Mouse (Mus musculus) liver, postnatal 0 days (tissue): ENCODE data around the gene Ly6c1. TPM values are rescaled to one million over a fixed set of nuclear protein-coding genes. Genes with fewer than 3 reads are reported as not detected.
"Not testable (repeated sequence)": the region's sequence is repeated elsewhere in the genome, so short reads cannot be mapped to it uniquely, and the experiment has no call there.

Experiments
- ATAC-seq: fragments of 200-750 bp; cut with Nextera tagmentation; 2 replicates; pipeline ENCODE4 v1.8.0; 2017; ENCODE audit warnings: mild to moderate bottlenecking, moderate library complexity
- DNase-seq: peaks from one replicate; pipeline ENCODE4 v3.0.0-alpha.2; 2016
- H3K27ac ChIP-seq: fragments of 300-500 bp; sonication (generic); 2 replicates; pipeline ENCODE4 v1.5.1; 2014; ENCODE audit warnings: antibody characterized with exemption, moderate library complexity, mild to moderate bottlenecking, low read depth
- H3K27me3 ChIP-seq: fragments of 300-500 bp; sonication (generic); 2 replicates; pipeline ENCODE4 v1.6.1; 2014; ENCODE audit warnings: low read length, control low read depth, mixed read lengths; ENCODE audit not compliant: insufficient read depth
- H3K36me3 ChIP-seq: fragments of 300-500 bp; sonication (generic); replicated peaks from 2 replicates; pipeline ENCODE4 v1.6.1; 2014; ENCODE audit warnings: mild to moderate bottlenecking, control low read depth, low read length, moderate library complexity, mixed read lengths; ENCODE audit not compliant: insufficient read depth
- H3K4me1 ChIP-seq: fragments of 300-500 bp; sonication (generic); 2 replicates; pipeline ENCODE4 v1.6.1; 2014; ENCODE audit warnings: antibody characterized with exemption, mild to moderate bottlenecking, control low read depth; ENCODE audit not compliant: insufficient read depth
- H3K4me2 ChIP-seq: fragments of 300-500 bp; sonication (generic); 2 replicates; pipeline ENCODE4 v1.6.1; 2014; ENCODE audit warnings: low read depth, mild to moderate bottlenecking, low read length, moderate library complexity, mixed read lengths
- H3K4me3 ChIP-seq: fragments of 300-500 bp; sonication (generic); 2 replicates; pipeline ENCODE4 v1.5.1; 2014; ENCODE audit warnings: low read depth, low read length
- H3K9ac ChIP-seq: fragments of 300-500 bp; sonication (generic); replicated peaks from 2 replicates; pipeline ENCODE4 v1.6.1; 2014; ENCODE audit warnings: mild to moderate bottlenecking, moderate library complexity
- H3K9me3 ChIP-seq: fragments of 300-500 bp; sonication (generic); 2 replicates; pipeline ENCODE4 v1.6.1; 2016; ENCODE audit warnings: mild to moderate bottlenecking, control low read depth, low read length, mixed read lengths
- CTCF ChIP-seq: sonication (generic); IDR thresholded peaks from 2 replicates; pipeline ENCODE4 v1.5.1; 2016; ENCODE audit warnings: antibody characterized with exemption, low read depth
- EP300 ChIP-seq: IDR thresholded peaks from 2 replicates; pipeline ENCODE4 v1.6.1; 2016; ENCODE audit warnings: antibody characterized with exemption, low read depth, mild to moderate bottlenecking
- WGBS: fragments of 180-500 bp; shearing (Covaris S2); extraction: QIAGEN DNeasy Blood & Tissue Kit; methylation state at CpG from one replicate; pipeline ENCODE4 v1.1.7; 2014; ENCODE audit not compliant: insufficient replicate concordance; 5-methylcytosine and 5-hydroxymethylcytosine counted together
- polyA plus RNA-seq: library from polyadenylated mRNA; unstranded; fragments of >200 nt; fragmentation: Nextera tagmentation; extraction: Ambion mirVana; gene quantifications from 2 replicates; pipeline ENCODE4 v1.2.1, GENCODE M21; 2015

The Ly6c1 gene
- polyA plus RNA-seq: 0.63 and 0.67 TPM in 2 replicates

GRCm38 (mm10) chr15:75048642-75049261 is at the start of gene Ly6c1:
TSS of gene Ly6c1 (minus strand) at chr15:75048830.
- not testable (repeated sequence) for H3K4me2 ChIP-seq, ATAC-seq
- 73% methylated on average over 1 of the region's 1 CpGs for WGBS

DNA sequence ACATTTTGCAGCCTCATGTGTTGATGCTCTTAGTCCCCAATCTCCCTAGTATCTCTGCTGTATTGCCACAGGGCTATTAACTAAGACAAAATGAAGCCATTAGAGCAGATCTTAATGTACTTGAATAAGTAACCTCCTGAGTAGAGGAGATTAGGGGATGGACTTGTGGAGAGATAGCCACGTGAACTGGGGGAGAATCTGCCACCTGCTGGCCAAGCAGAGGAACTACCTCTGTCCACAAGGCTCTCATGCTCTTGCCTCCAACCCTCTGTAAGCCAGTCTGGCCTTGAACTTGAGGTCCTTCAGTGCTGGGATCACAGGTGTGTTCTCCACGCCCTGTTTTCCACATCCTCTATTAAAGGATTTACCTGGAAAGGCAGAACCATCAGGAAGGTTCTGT is 39.4 kb upstream of the Ly6c1 start:
- not testable (repeated sequence) for H3K27ac ChIP-seq, H3K27me3 ChIP-seq, H3K9me3 ChIP-seq, H3K4me3 ChIP-seq, DNase-seq, H3K36me3 ChIP-seq, H3K9ac ChIP-seq, H3K4me1 ChIP-seq, H3K4me2 ChIP-seq, ATAC-seq
- TF ChIP-seq CTCF: peak; percentile 68
- 9% methylated on average over 2 of the region's 2 CpGs for WGBS

More at GRCm38 (mm10) chr15:75048642-75049261, at the start of gene Ly6c1:
- not testable (repeated sequence) for H3K4me3 ChIP-seq, H3K27me3 ChIP-seq, H3K27ac ChIP-seq, DNase-seq, H3K9me3 ChIP-seq, H3K4me1 ChIP-seq, H3K9ac ChIP-seq, H3K36me3 ChIP-seq

- Histone ChIP-seq H3K27me3 (no peaks in the 10 kb centered on the region), H3K36me3 (no peaks in the 10 kb centered on the region), H3K9ac (no peak overlapping the region), H3K4me2 (no peak overlapping the region), H3K4me1 (no peaks in the 10 kb centered on the region), H3K4me3 (no peak overlapping the region), H3K9me3 (no peaks in the 10 kb centered on the region), H3K27ac (no peak overlapping the region)
- WGBS: 67% methylated on average over 4 of the region's 4 CpGs
- TF ChIP-seq CTCF: no peak
- no peak for TF ChIP-seq EP300
- DNase-seq: no peak
- no peak for ATAC-seq
These were observed 21.3 kb upstream of the Ly6c1 start for GRCm38 (mm10) chr15:75069965-75070364.

- DNase-seq: peak; percentile 78
- WGBS: 28% methylated on average over 6 of the region's 6 CpGs
- not testable (repeated sequence) for H3K27me3 ChIP-seq, H3K4me2 ChIP-seq, H3K9ac ChIP-seq, H3K36me3 ChIP-seq, ATAC-seq, H3K9me3 ChIP-seq, H3K4me3 ChIP-seq, H3K4me1 ChIP-seq, H3K27ac ChIP-seq
- TF ChIP-seq CTCF: peak; percentile 79
These were observed 13.5 kb upstream of the Ly6c1 start for GRCm38 (mm10) chr15:75062030-75062574.

DNA sequence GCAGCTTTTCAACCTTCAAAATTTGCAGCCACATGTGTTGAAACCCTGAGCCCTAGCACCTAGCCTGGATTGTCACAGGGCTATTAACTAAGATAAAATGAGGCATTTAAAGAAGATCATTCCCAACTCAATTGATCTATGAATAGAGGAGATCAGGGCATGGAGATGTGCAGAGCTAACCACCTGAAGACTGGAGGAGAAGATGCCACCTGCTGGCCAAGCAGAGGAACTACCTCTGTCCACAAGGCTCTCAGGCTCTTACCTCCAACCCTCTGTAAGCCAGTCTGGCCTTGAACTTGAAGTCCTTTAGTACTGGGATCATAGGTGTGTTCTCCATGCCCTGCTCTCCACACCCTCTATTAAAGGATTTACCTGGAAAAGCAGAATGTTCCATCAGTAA is 11.9 kb upstream of the Ly6c1 start:
- Histone ChIP-seq H3K27me3 (no peaks in the 10 kb centered on the region), H3K9ac (no peak overlapping the region), H3K9me3 (no peaks in the 10 kb centered on the region), H3K4me2 (no peak overlapping the region), H3K27ac (no peak overlapping the region), H3K36me3 (no peaks in the 10 kb centered on the region), H3K4me1 (no peaks in the 10 kb centered on the region), H3K4me3 (no peak overlapping the region)
- ATAC-seq (no peak), DNase-seq (peak; percentile 56)
- TF ChIP-seq CTCF: peak; percentile 86
- TF ChIP-seq EP300: no peak

- TF ChIP-seq EP300 (no peak), CTCF (no peak)
- Histone ChIP-seq H3K4me1 (no peaks in the 10 kb centered on the region), H3K27me3 (no peaks in the 10 kb centered on the region), H3K27ac (no peak overlapping the region), H3K4me3 (no peak overlapping the region), H3K4me2 (no peak overlapping the region), H3K9me3 (no peaks in the 10 kb centered on the region), H3K36me3 (no peaks in the 10 kb centered on the region), H3K9ac (no peak overlapping the region)
- ATAC-seq (no peak), DNase-seq (no peak)
- 67% methylated on average over 2 of the region's 2 CpGs for WGBS
These were observed 7.4 kb upstream of the Ly6c1 start for GRCm38 (mm10) chr15:75055985-75056384.

DNA sequence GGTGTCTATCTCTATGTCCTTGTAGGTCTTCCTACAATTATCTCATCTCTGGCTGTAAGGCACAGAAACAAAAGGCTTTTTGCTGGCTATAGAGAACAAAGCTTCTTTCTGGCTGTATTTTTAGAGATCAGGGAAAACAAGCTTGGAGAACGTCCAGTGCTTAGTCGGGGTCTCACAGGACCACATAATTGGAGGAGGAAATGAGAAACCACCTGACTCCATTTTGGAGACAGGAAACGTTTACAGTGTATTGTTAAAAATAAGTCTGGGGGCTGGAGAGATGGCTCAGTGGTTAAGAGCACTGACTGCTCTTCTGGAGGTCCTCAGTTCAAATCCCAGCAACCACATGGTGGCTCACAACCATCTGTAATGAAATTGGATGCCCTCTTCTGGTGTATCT is 6.8 kb upstream of the Ly6c1 start:
- H3K4me1 ChIP-seq, ATAC-seq, H3K9me3 ChIP-seq, H3K4me3 ChIP-seq, H3K27me3 ChIP-seq, H3K27ac ChIP-seq, H3K36me3 ChIP-seq, H3K4me2 ChIP-seq, H3K9ac ChIP-seq, DNase-seq: not testable (repeated sequence)
- 35% methylated on average over 3 of the region's 3 CpGs for WGBS

DNA sequence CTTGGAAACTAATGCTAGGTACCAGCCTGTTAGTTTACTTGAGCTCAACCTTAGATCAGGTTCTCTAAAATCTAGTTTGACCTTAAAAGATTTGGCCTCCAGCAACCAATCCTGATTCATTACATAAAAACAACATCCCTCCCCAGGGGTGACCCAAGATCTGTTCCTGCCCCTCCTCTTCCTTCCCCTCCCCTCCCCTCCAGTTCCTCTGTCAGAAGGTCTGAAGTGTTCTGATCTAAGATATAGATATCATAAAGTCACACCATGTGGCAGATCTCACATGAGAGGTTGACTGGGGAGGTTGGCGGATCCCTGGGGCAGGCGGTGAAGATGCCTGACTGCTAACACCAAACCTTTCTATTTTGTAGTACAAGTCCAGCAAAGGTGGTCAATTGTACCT is 3.8 kb upstream of the Ly6c1 start:
- WGBS: 86% methylated on average over 2 of the region's 2 CpGs
- not testable (repeated sequence) for H3K36me3 ChIP-seq, ATAC-seq

GRCm38 (mm10) chr15:75051141-75051540 is 2.5 kb upstream of the Ly6c1 start:
- H3K4me3 ChIP-seq, DNase-seq, H3K27ac ChIP-seq, ATAC-seq, H3K9me3 ChIP-seq, H3K4me2 ChIP-seq, H3K36me3 ChIP-seq, H3K9ac ChIP-seq, H3K27me3 ChIP-seq, H3K4me1 ChIP-seq: not testable (repeated sequence)
- 60% methylated on average over 2 of the region's 3 CpGs for WGBS

More for the DNA sequence above, 3.8 kb upstream of the Ly6c1 start:
- H3K27me3 ChIP-seq, DNase-seq, H3K9ac ChIP-seq, H3K9me3 ChIP-seq, H3K27ac ChIP-seq, H3K4me2 ChIP-seq, H3K4me1 ChIP-seq, H3K4me3 ChIP-seq: not testable (repeated sequence)
